Mouse (Mus musculus) heart, embryonic 16.5 days (tissue): ENCODE measurements around the gene Bbs9. TPM values are rescaled to one million over a fixed set of nuclear protein-coding genes. Genes with fewer than 3 reads are reported as not detected.

ENCODE experiments used
- ATAC-seq: fragments of 200-750 bp; cut with Nextera tagmentation; replicated peaks from 2 replicates; pipeline ENCODE4 v1.8.0; 2017; ENCODE audit warnings: moderate number of reproducible peaks; ENCODE audit not compliant: insufficient read depth, low FRiP score; ENCODE audit errors: extremely low read depth
- H3K27ac ChIP-seq: fragments of 300-500 bp; sonication (generic); 2 replicates; pipeline ENCODE4 v1.5.1; 2014; ENCODE audit warnings: mild to moderate bottlenecking, low read length, control low read depth, moderate library complexity
- H3K27me3 ChIP-seq: fragments of 300-500 bp; sonication (generic); 2 replicates; pipeline ENCODE4 v1.6.1; 2014; ENCODE audit warnings: low read length, mixed read lengths; ENCODE audit not compliant: control insufficient read depth, insufficient read depth
- H3K36me3 ChIP-seq: fragments of 300-500 bp; sonication (generic); 2 replicates; pipeline ENCODE4 v1.6.1; 2014; ENCODE audit not compliant: control insufficient read depth, insufficient read depth
- H3K4me1 ChIP-seq: fragments of 300-500 bp; sonication (generic); 2 replicates; pipeline ENCODE4 v1.6.1; 2014; ENCODE audit warnings: low read length, mixed read lengths; ENCODE audit not compliant: control insufficient read depth, insufficient read depth
- H3K4me2 ChIP-seq: fragments of 300-500 bp; sonication (generic); 2 replicates; pipeline ENCODE4 v1.6.1; 2014; ENCODE audit warnings: low read depth, mild to moderate bottlenecking, control low read depth, low read length
- H3K4me3 ChIP-seq: fragments of 300-500 bp; sonication (generic); 2 replicates; pipeline ENCODE4 v1.5.1; 2014; ENCODE audit warnings: mild to moderate bottlenecking, control low read depth, low read length
- H3K9ac ChIP-seq: fragments of 300-500 bp; sonication (generic); 2 replicates; pipeline ENCODE4 v1.6.1; 2014; ENCODE audit warnings: low read length, control low read depth
- H3K9me3 ChIP-seq: fragments of 300-500 bp; sonication (generic); replicated peaks from 2 replicates; pipeline ENCODE4 v1.6.1; 2016; ENCODE audit warnings: low read length; ENCODE audit not compliant: control insufficient read depth
- WGBS: fragments of 180-500 bp; shearing (Covaris S2); extraction: QIAGEN DNeasy Blood & Tissue Kit; methylation state at CpG from one replicate; pipeline ENCODE4 v1.1.7; 2014; 5-methylcytosine and 5-hydroxymethylcytosine counted together
- polyA plus RNA-seq: library from polyadenylated mRNA; unstranded; fragments of >200 nt; fragmentation: Nextera tagmentation; extraction: Ambion mirVana; gene quantifications from 2 replicates; pipeline ENCODE4 v1.2.1, GENCODE M21; 2015

The Bbs9 gene
- polyA plus RNA-seq, 1 experiment from 2014 or later, result 7.9 TPM

DNA sequence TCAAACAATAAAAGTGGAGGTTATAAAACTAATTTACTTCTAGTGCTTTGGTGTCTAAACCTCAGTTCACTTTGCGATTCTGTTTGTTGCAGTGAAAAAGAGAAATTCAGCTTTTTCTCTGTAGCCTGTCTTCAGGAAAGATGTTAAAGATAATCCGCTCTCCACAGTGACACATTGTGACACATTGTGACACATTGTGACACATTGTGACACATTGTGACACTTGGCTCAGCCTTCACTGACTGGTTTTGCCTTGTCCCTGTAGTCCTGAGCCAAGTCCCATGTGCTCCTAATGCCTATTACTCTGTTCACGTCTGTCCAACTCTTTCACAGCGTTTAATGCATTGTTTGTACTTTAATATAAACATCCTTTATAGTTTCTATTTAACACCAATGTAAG, 203.0 kb downstream of the Bbs9 start:
- no peak overlapping the region for H3K27ac ChIP-seq
- H3K36me3 ChIP-seq, result no peaks in the 10 kb centered on the region
- no peak for ATAC-seq
- H3K9me3 ChIP-seq, result no peaks in the 10 kb centered on the region
- WGBS, result 80% methylated on average over 4 of the region's 4 CpGs
- no peak overlapping the region for H3K4me3 ChIP-seq
- peaks cover 4% of the 10 kb centered on the region for H3K4me1 ChIP-seq
- H3K27me3 ChIP-seq, result no peaks in the 10 kb centered on the region
- H3K9ac ChIP-seq, result no peak overlapping the region
- H3K4me2 ChIP-seq, result no peak overlapping the region

DNA sequence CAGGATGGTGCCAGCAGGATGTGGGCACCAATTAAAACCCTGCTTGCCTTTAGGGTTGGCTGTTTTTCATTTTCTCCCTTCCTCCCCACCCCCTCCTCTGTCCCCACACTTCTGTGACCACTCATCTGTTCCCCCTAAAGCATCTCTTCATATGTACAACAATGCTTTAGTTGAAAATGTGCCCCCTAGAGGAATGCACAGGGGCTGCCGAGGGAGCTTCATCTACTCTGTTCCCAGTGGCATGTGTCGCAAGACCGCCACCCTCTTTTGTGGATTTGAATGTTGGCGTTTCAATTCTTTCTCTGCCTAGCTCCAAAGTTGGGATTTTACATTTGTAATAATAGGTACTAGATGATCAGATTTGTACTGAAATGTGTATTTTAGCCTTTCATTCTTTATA, 204.0 kb downstream of the Bbs9 start:
- Histone ChIP-seq H3K4me1 (peaks cover 4% of the 10 kb centered on the region), H3K36me3 (no peaks in the 10 kb centered on the region), H3K9ac (no peak overlapping the region), H3K27ac (no peak overlapping the region), H3K9me3 (no peaks in the 10 kb centered on the region), H3K27me3 (no peaks in the 10 kb centered on the region), H3K4me3 (no peak overlapping the region), H3K4me2 (no peak overlapping the region)
- ATAC-seq, result no peak
- 89% methylated on average over 4 of the region's 4 CpGs for WGBS

DNA sequence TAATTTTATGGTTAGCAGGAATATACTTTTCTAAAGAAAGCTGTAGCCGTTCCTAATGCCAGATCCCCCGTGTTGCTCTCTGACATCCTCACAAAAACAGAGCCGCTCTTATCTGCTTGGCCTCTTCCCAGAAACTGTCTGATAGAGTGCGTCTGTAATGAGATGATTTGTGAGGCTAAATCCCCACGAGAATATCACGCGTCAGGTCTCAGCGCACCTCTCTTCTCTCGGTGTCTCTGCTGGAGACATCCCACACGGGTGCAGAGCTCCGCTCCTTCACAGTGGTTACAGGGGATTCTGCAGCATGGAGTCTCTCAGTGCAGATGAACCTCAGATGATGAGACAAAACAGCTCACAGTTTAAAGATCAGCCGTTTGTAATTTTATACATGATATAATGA, 204.5 kb downstream of the Bbs9 start:
- H3K9ac ChIP-seq, result no peak overlapping the region
- H3K27ac ChIP-seq, result no peak overlapping the region
- peak overlapping the region; percentile 28 for H3K4me2 ChIP-seq
- H3K36me3 ChIP-seq, result no peaks in the 10 kb centered on the region
- 36% methylated on average over 12 of the region's 12 CpGs for WGBS
- no peaks in the 10 kb centered on the region for H3K9me3 ChIP-seq
- no peaks in the 10 kb centered on the region for H3K27me3 ChIP-seq
- peaks cover 4% of the 10 kb centered on the region for H3K4me1 ChIP-seq
- no peak overlapping the region for H3K4me3 ChIP-seq
- no peak for ATAC-seq

DNA sequence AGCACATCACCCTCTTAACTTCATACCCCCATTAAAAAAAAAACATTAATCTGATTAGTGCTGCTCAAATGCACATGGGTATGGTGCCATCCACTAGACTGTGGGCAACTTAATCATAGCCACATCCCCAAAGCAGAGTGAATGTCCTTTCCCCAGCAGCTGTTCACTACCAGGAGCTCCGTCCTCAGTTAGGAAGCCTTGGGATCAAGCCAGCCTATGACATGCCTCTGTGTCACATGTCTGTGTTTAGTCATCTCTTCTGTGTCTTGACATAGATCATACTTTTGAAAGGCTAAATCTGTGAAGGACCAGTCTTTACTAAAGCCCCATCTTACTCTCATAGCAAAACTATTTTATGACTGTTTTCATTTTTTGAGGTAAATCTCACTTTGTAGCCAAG, 205.0 kb downstream of the Bbs9 start:
- Histone ChIP-seq H3K27me3 (no peaks in the 10 kb centered on the region), H3K9me3 (no peaks in the 10 kb centered on the region), H3K4me2 (no peak overlapping the region), H3K27ac (no peak overlapping the region), H3K9ac (no peak overlapping the region), H3K4me1 (peaks cover 4% of the 10 kb centered on the region), H3K4me3 (no peak overlapping the region), H3K36me3 (no peaks in the 10 kb centered on the region)
- 52% methylated on average over 1 of the region's 1 CpGs for WGBS
- no peak for ATAC-seq

DNA sequence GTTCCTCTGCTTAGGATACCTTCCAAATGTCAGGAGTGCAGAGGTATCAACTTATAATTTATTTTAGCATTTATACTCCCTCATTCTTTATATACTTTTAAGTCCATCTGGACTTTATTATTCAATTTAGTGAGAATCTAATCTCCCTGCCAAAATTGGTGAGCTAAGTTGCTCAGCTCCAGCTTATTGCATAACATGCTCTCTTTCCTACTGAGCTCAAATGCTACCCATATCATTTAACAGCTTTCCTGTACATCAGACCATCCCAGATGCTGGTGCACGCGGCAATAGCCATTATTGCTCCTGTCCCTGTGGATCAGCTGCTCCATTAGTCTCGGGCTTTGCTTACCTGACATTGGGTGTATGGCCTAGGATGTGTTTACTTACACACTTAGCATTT, 208.3 kb downstream of the Bbs9 start:
- Histone ChIP-seq H3K9me3 (no peaks in the 10 kb centered on the region), H3K9ac (no peak overlapping the region), H3K36me3 (no peaks in the 10 kb centered on the region), H3K4me2 (no peak overlapping the region), H3K4me1 (peaks cover 4% of the 10 kb centered on the region), H3K27me3 (no peaks in the 10 kb centered on the region), H3K27ac (no peak overlapping the region), H3K4me3 (no peak overlapping the region)
- 71% methylated on average over 3 of the region's 3 CpGs for WGBS
- ATAC-seq, result no peak

DNA sequence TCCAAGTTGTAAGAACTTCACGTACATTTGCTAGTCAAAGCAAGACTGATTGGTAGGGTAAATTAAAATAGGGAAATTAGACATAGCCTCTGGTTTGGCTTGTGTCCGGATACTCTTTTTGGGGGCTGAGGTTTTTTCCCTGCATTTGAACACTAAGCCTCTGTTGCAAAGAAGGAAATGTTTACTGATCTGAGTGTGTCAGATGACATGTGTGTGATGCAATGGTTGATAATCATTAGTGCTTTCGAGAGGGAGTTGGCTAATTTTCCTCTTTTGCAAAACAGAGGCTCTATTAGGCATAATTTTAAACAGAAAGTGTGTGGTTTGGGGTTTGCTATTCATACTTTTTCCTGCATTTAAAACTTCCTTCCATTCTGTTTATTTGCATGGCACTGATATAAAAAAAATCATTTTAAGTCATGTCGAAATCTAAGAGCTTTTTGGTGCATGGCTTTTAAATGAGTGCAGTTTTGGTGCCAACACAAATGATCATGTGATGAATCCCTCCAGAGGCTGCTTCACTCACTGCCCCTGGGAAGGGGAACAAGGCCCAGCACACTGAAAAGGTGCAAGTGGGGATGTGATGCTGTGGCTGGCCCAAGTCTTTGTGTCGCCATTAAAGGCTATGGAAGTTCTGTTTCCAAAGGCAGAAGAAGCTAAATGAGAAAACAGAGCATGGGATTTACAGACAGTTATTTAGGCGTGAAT, 211.4 kb downstream of the Bbs9 start:
- Histone ChIP-seq H3K27me3 (no peaks in the 10 kb centered on the region), H3K9ac (no peak overlapping the region), H3K9me3 (no peaks in the 10 kb centered on the region), H3K4me2 (no peak overlapping the region), H3K36me3 (no peaks in the 10 kb centered on the region), H3K4me3 (no peak overlapping the region), H3K27ac (no peak overlapping the region), H3K4me1 (no peaks in the 10 kb centered on the region)
- no peak for ATAC-seq
- WGBS, result 77% methylated on average over 6 of the region's 6 CpGs

DNA sequence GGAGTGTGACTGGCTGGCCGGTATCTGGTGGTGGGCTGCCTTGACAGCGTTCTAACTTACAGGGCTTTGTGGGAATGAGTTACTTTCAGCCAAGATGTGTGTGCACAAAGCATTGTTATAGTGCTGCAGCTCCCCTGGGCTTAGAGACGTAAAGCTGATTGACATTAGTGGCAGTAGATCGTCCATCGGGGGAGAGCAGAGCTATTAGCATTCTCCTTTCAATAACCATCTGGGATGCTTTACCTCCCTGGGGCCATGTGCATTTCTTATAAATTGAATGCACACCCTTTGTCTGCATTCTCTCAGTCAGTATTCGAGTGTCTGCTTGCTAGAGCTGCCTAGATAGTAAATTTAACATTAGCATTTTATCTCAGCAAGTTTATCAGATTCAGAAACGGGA, 214.7 kb downstream of the Bbs9 start:
- no peak overlapping the region for H3K4me2 ChIP-seq
- H3K4me1 ChIP-seq, result no peaks in the 10 kb centered on the region
- no peaks in the 10 kb centered on the region for H3K27me3 ChIP-seq
- 69% methylated on average over 7 of the region's 7 CpGs for WGBS
- H3K4me3 ChIP-seq, result no peak overlapping the region
- no peaks in the 10 kb centered on the region for H3K36me3 ChIP-seq
- no peak for ATAC-seq
- H3K9me3 ChIP-seq, result no peaks in the 10 kb centered on the region
- H3K27ac ChIP-seq, result no peak overlapping the region
- no peak overlapping the region for H3K9ac ChIP-seq

DNA sequence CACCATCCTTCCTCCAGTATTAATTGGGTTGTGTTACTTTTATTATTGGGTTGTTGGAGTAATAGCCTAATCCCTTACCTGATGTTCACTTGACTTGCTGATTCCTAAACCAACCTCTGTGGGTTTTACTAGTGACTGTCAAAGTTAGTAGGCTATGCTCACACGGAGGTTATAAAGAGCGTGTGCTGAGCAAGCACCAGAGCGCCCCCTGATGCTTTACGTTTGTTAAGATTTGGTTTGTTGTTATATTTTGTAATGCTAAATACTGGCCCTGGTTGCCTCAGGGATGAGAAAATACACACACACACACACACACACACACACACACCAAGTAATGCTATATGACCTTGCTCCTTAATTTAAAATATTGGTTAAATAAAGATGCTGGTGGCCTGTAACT, 219.9 kb downstream of the Bbs9 start:
- H3K36me3 ChIP-seq, result no peaks in the 10 kb centered on the region
- peaks cover 3% of the 10 kb centered on the region; the same call in 1 of the 2 replicates for H3K9me3 ChIP-seq
- H3K9ac ChIP-seq, result no peak overlapping the region
- no peaks in the 10 kb centered on the region for H3K4me1 ChIP-seq
- WGBS, result 81% methylated on average over 4 of the region's 4 CpGs
- H3K4me3 ChIP-seq, result no peak overlapping the region
- H3K27me3 ChIP-seq, result no peaks in the 10 kb centered on the region
- H3K4me2 ChIP-seq, result no peak overlapping the region
- no peak for ATAC-seq
- no peak overlapping the region for H3K27ac ChIP-seq

DNA sequence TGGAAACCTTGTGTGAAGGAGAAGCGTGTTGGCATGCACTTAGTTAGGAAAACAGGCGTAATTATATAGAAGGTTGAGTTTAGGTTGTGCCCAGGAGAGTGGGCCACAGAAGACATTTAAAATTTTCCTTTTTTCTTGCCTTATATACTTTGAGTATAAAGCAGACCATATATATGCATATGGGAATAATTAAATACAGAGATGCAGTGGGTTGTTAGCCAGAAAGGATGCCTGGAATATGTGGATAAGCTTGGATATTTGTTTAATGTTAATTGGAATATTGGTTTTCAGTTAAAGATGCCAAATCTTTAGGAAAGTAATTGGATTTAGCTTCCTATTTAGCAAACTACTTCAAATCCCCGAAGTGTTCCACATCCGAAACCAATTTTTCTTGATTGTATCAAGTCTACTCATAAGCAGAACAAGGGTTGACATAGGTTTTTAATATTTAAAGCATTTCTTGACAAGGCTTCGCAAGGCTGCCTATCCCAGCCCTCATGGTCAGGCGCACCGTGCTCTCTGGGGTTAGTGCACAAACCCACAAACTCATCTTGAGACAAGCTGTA, 221.4 kb downstream of the Bbs9 start:
- no peaks in the 10 kb centered on the region for H3K36me3 ChIP-seq
- H3K27ac ChIP-seq, result no peak overlapping the region
- H3K27me3 ChIP-seq, result no peaks in the 10 kb centered on the region
- 89% methylated on average over 7 of the region's 7 CpGs for WGBS
- H3K4me1 ChIP-seq, result no peaks in the 10 kb centered on the region
- no peak for ATAC-seq
- H3K9me3 ChIP-seq, result peaks cover 3% of the 10 kb centered on the region; the same call in 1 of the 2 replicates
- H3K4me3 ChIP-seq, result no peak overlapping the region
- no peak overlapping the region for H3K4me2 ChIP-seq
- no peak overlapping the region for H3K9ac ChIP-seq
